Mouse (Mus musculus) myocyte (in vitro differentiated cells): Measurements from ENCODE around the gene Tspan9. TPM values are rescaled to one million over a fixed set of nuclear protein-coding genes. Genes with fewer than 3 reads are reported as not detected.

ENCODE experiments used
- H3K27me3 ChIP-seq: one replicate; pipeline ENCODE4 v1.6.1; 2011; ENCODE audit not compliant: control insufficient read depth, insufficient read depth, insufficient read length
- H3K36me3 ChIP-seq: one replicate; pipeline ENCODE4 v1.6.1; 2011; ENCODE audit not compliant: control insufficient read depth, insufficient read depth
- H3K4me2 ChIP-seq: one replicate; pipeline ENCODE4 v1.6.1; 2011; ENCODE audit warnings: low read depth, control low read depth
- H3K4me3 ChIP-seq: one replicate; pipeline ENCODE4 v1.5.1; 2011; ENCODE audit warnings: mild to moderate bottlenecking, control low read depth, moderate library complexity
- H3K79me2 ChIP-seq: one replicate; pipeline ENCODE4 v1.6.1; 2011; ENCODE audit not compliant: control insufficient read depth, insufficient read depth
- H3ac ChIP-seq: one replicate; pipeline ENCODE4 v1.6.1; 2011; ENCODE audit not compliant: control insufficient read depth, insufficient read length
- CEBPB ChIP-seq: IDR thresholded peaks from 2 replicates; pipeline ENCODE4 v1.6.1; 2011; ENCODE audit warnings: mild to moderate bottlenecking, moderate library complexity; ENCODE audit not compliant: poor library complexity, insufficient read depth, severe bottlenecking
- E2F4 ChIP-seq: IDR thresholded peaks from one replicate; pipeline ENCODE4 v1.6.1; 2011; ENCODE audit warnings: mild to moderate bottlenecking, control low read depth, moderate library complexity; ENCODE audit not compliant: insufficient read depth
- MAX ChIP-seq: IDR thresholded peaks from one replicate; pipeline ENCODE4 v1.6.1; 2011; ENCODE audit warnings: low read depth, mild to moderate bottlenecking, control low read depth
- MYOD1 ChIP-seq, 3 experiments: IDR thresholded peaks; one replicate each; pipeline ENCODE4 v1.6.1; 2011; ENCODE audit warnings: control low read depth in 2 of 3, low read depth in 2 of 3, mild to moderate bottlenecking in 2 of 3, moderate library complexity in 1 of 3; ENCODE audit not compliant: insufficient read length in 2 of 3, control insufficient read depth in 1 of 3
- MYOG ChIP-seq, 3 experiments: IDR thresholded peaks; one replicate each; pipeline ENCODE4 v1.6.1; 2011; ENCODE audit warnings: control low read depth in 2 of 3, low read depth in 2 of 3, mild to moderate bottlenecking in 2 of 3; ENCODE audit not compliant: insufficient read length in 2 of 3, control insufficient read depth in 1 of 3, insufficient read depth in 1 of 3
- POLR2A ChIP-seq: IDR thresholded peaks from one replicate; pipeline ENCODE4 v1.6.1; 2011; ENCODE audit warnings: low read depth, mild to moderate bottlenecking, control low read depth, moderate library complexity; ENCODE audit not compliant: insufficient read length
- REST ChIP-seq: IDR thresholded peaks from one replicate; pipeline ENCODE4 v1.6.1; 2011; ENCODE audit warnings: mild to moderate bottlenecking, control low read depth, moderate library complexity; ENCODE audit not compliant: insufficient read depth, insufficient read length
- SRF ChIP-seq: IDR thresholded peaks from one replicate; pipeline ENCODE4 v1.6.1; 2011; ENCODE audit warnings: low read depth; ENCODE audit not compliant: control insufficient read depth, insufficient read length
- TCF12 ChIP-seq: IDR thresholded peaks from one replicate; pipeline ENCODE4 v1.6.1; 2011; ENCODE audit warnings: mild to moderate bottlenecking, control low read depth; ENCODE audit not compliant: poor library complexity, insufficient read depth, severe bottlenecking
- TCF3 ChIP-seq: IDR thresholded peaks from one replicate; pipeline ENCODE4 v1.6.1; 2011; ENCODE audit warnings: low read depth, control low read depth; ENCODE audit not compliant: insufficient read length
- USF1 ChIP-seq: IDR thresholded peaks from one replicate; pipeline ENCODE4 v1.6.1; 2011; ENCODE audit warnings: low read depth, mild to moderate bottlenecking, control low read depth, moderate library complexity
- polyA plus RNA-seq: library from polyadenylated mRNA; unstranded; fragments of >200 nt; fragmentation: generic; extraction: Trizol; gene quantifications from one replicate; pipeline ENCODE4 v1.2.1, GENCODE M21; 2012; ENCODE audit warnings: missing spikeins

The Tspan9 gene
- polyA plus RNA-seq, 1 experiment = 227 TPM

GRCm38 (mm10) chr6:128006156-128006555, 137.2 kb downstream of the Tspan9 start:
- peak overlapping the region; percentile 66 for H3K4me2 ChIP-seq
- peaks cover 8% of the 10 kb centered on the region for H3K36me3 ChIP-seq
- H3ac ChIP-seq = no peak overlapping the region
- TF ChIP-seq MYOD1 (IDR thresholded peaks at IDR 0.05; ENCODE audit: control insufficient read depth in 1 of 3, insufficient read length in 2 of 3, low read depth in 2 of 3) (peak in 2 of 3 experiments; percentile 53 to 85), USF1 (no peak), REST (no peak), MYOG (IDR thresholded peaks at IDR 0.05; ENCODE audit: control insufficient read depth in 1 of 3, insufficient read depth in 1 of 3, insufficient read length in 2 of 3, low read depth in 2 of 3) (peak in 2 of 3 experiments; percentile 41 to 76)
- no peak overlapping the region for H3K4me3 ChIP-seq
- no peaks in the 10 kb centered on the region for H3K27me3 ChIP-seq
- H3K79me2 ChIP-seq = peaks cover 11% of the 10 kb centered on the region

DNA sequence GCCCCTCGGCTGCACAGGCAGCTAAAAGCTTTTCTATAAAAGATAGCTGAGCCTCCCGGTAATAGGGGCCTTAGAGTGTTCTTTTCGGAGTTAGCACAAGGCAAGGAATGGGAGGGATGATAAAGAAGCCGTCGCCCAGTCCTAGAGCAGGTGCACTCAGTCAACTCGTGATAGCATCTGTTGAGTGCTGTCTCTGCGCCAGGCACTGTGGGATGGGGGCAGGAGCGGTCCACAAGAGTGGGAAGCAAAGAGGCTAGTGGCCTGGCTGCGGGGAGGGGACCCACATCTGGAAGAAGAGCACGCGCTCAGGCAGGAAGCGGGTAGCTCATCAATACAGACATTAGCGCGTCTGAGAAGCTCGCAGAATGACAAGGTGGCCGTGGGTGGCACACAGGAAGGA, 138.8 kb downstream of the Tspan9 start:
- no peak overlapping the region for H3K4me2 ChIP-seq
- H3K79me2 ChIP-seq = peaks cover 16% of the 10 kb centered on the region
- H3ac ChIP-seq = no peak overlapping the region
- no peaks in the 10 kb centered on the region for H3K27me3 ChIP-seq
- peaks cover 15% of the 10 kb centered on the region for H3K36me3 ChIP-seq
- TF ChIP-seq MYOD1 (IDR thresholded peaks at IDR 0.05; ENCODE audit: control insufficient read depth in 1 of 3, insufficient read length in 2 of 3, low read depth in 2 of 3) (peak in 2 of 3 experiments; percentile 27 to 74), MAX (no peak), MYOG (IDR thresholded peaks at IDR 0.05; ENCODE audit: control insufficient read depth in 1 of 3, insufficient read depth in 1 of 3, insufficient read length in 2 of 3, low read depth in 2 of 3) (peak in 2 of 3 experiments; percentile 48 to 58)
- no peak overlapping the region for H3K4me3 ChIP-seq

- no peak overlapping the region for H3ac ChIP-seq
- peaks cover 16% of the 10 kb centered on the region for H3K79me2 ChIP-seq
- H3K27me3 ChIP-seq = no peaks in the 10 kb centered on the region
- H3K4me2 ChIP-seq = no peak overlapping the region
- TF ChIP-seq SRF (no peak), MYOG (IDR thresholded peaks at IDR 0.05; ENCODE audit: control insufficient read depth in 1 of 3, insufficient read depth in 1 of 3, insufficient read length in 2 of 3, low read depth in 2 of 3) (no peak), MAX (no peak), TCF3 (no peak), USF1 (no peak)
- peaks cover 15% of the 10 kb centered on the region for H3K36me3 ChIP-seq
- H3K4me3 ChIP-seq = no peak overlapping the region
Measured at GRCm38 (mm10) chr6:128003542-128003941, 139.9 kb downstream of the Tspan9 start.

DNA sequence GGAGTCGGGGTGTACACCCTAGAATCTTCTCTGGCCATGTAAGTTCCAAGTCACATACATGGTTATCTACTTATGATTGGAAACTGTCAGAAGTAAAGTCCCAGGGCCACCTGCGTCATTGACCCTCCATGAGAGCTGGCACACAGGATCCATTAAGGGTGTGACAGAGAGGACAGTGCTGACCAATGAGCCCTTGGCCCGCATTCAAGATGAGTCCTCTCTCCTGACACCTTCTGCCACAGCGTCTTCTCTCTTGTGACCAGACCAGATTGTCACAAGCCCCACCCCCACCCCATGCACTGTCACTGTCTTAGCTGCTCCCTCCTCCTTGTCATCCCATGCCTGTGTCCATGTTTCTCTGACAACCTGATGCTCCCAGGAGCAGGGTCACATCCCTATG, 140.7 kb downstream of the Tspan9 start:
- H3ac ChIP-seq = no peak overlapping the region
- peaks cover 18% of the 10 kb centered on the region for H3K36me3 ChIP-seq
- TF ChIP-seq TCF3 (no peak), MYOG (IDR thresholded peaks at IDR 0.05; ENCODE audit: control insufficient read depth in 1 of 3, insufficient read depth in 1 of 3, insufficient read length in 2 of 3, low read depth in 2 of 3) (no peak), USF1 (no peak), POLR2A (no peak), CEBPB (no peak), MAX (no peak), TCF12 (no peak), REST (no peak)
- peaks cover 16% of the 10 kb centered on the region for H3K79me2 ChIP-seq
- H3K4me3 ChIP-seq = no peak overlapping the region
- no peaks in the 10 kb centered on the region for H3K27me3 ChIP-seq
- no peak overlapping the region for H3K4me2 ChIP-seq

DNA sequence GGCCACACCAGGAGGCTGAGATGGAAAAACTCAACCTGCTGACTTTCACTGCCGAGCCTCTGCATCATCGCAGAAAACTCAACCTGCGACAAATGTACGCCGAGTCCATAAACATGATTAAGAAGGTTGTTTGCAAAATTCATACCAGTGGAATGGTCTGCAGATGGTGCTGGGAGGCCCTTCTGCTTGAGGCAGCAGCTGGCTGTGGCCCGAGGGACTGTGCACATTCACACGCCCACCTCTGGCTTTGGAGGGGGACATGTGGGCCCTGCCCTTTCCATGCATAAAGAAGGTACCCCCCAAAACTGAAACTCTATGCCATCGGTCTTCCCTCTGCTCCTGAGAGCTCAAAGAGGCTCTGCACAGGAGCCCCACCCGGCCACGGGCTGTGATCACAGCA, 141.3 kb downstream of the Tspan9 start:
- no peak for TF ChIP-seq POLR2A
- peak in 1 of 3 experiments; percentile 71 for TF ChIP-seq MYOG (IDR thresholded peaks at IDR 0.05; ENCODE audit: control insufficient read depth in 1 of 3, insufficient read depth in 1 of 3, insufficient read length in 2 of 3, low read depth in 2 of 3)
- TF ChIP-seq TCF3 = no peak
- TF ChIP-seq CEBPB = no peak
- no peak for TF ChIP-seq MAX
- no peak for TF ChIP-seq SRF
- peak in 2 of 3 experiments; percentile 28 to 71 for TF ChIP-seq MYOD1 (IDR thresholded peaks at IDR 0.05; ENCODE audit: control insufficient read depth in 1 of 3, insufficient read length in 2 of 3, low read depth in 2 of 3)
- TF ChIP-seq E2F4 = no peak
- no peak for TF ChIP-seq REST
- H3K4me3 ChIP-seq = no peak overlapping the region
- no peak overlapping the region for H3ac ChIP-seq
- H3K36me3 ChIP-seq = peaks cover 18% of the 10 kb centered on the region
- no peaks in the 10 kb centered on the region for H3K27me3 ChIP-seq
- H3K4me2 ChIP-seq = peak overlapping the region; percentile 20
- H3K79me2 ChIP-seq = peaks cover 16% of the 10 kb centered on the region

DNA sequence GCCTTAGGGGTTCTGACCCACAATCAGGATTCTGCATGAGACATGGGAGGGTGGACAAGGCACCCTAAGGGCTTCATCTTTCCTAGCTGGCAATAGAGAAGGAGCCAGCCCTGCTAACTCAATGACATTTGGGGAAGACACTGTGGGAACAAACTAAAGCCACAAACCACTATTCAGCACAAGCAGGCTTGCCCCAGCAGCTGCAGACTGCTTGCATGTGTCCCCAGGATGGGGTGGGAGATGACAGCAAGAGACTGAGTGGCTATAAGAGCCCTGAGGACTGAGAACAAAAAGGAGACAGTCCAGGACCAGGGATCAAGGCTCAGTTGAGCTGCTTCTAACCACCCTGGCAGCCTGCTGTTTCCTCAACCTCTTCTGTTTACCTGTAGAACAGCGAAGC, 141.8 kb downstream of the Tspan9 start:
- Histone ChIP-seq H3K4me2 (peak overlapping the region; percentile 20), H3K27me3 (no peaks in the 10 kb centered on the region), H3K36me3 (peaks cover 18% of the 10 kb centered on the region), H3K4me3 (no peak overlapping the region), H3K79me2 (peaks cover 16% of the 10 kb centered on the region), H3ac (no peak overlapping the region)
- no peak for TF ChIP-seq POLR2A
- peak; percentile 82 to 95 (median 85) for TF ChIP-seq MYOG (IDR thresholded peaks at IDR 0.05; ENCODE audit: control insufficient read depth in 1 of 3, insufficient read depth in 1 of 3, insufficient read length in 2 of 3, low read depth in 2 of 3)
- no peak for TF ChIP-seq MAX
- peak; percentile 63 for TF ChIP-seq TCF12
- no peak for TF ChIP-seq E2F4
- TF ChIP-seq TCF3 = peak; percentile 66
- TF ChIP-seq MYOD1 (IDR thresholded peaks at IDR 0.05; ENCODE audit: control insufficient read depth in 1 of 3, insufficient read length in 2 of 3, low read depth in 2 of 3) = peak; percentile 18 to 88 (median 77)
